Mouse (Mus musculus) induced T-regulatory cell, adult 2 months (primary cell): ENCODE data around the gene Rasgef1b.
A peak's percentile ranks its signal among the peaks of the same experiment; 100 is the strongest.

ENCODE experiments used
- DNase-seq: peaks from one replicate; pipeline ENCODE4 v3.0.0-alpha.2; 2012; ENCODE audit warnings: low read depth

Gene Rasgef1b

GRCm38 (mm10) chr5:99728649-99729212, at the start of gene Rasgef1b:
Gene Rasgef1b (minus strand): TSS chr5:99729065.
- DNase-seq: peak; percentile 4

GRCm38 (mm10) chr5:99775342-99775741, 46.5 kb upstream of the Rasgef1b start:
- no peak for DNase-seq

GRCm38 (mm10) chr5:99773265-99773664, 44.4 kb upstream of the Rasgef1b start:
- DNase-seq: no peak

GRCm38 (mm10) chr5:99764246-99764645, 35.4 kb upstream of the Rasgef1b start:
- no peak for DNase-seq

GRCm38 (mm10) chr5:99758859-99759258, 30.0 kb upstream of the Rasgef1b start:
- DNase-seq: no peak

GRCm38 (mm10) chr5:99753843-99754242, 25.0 kb upstream of the Rasgef1b start:
- DNase-seq: no peak

GRCm38 (mm10) chr5:99753368-99753767, 24.5 kb upstream of the Rasgef1b start:
- no peak for DNase-seq

GRCm38 (mm10) chr5:99752670-99753231, 23.9 kb upstream of the Rasgef1b start:
- no peak for DNase-seq

- no peak for DNase-seq
These were observed 19.6 kb upstream of the Rasgef1b start for GRCm38 (mm10) chr5:99748417-99748816.

GRCm38 (mm10) chr5:99746087-99746486, 17.2 kb upstream of the Rasgef1b start:
- DNase-seq: no peak

- DNase-seq: no peak
These were observed 14.0 kb upstream of the Rasgef1b start for GRCm38 (mm10) chr5:99742874-99743273.

- no peak for DNase-seq
These were observed 13.2 kb upstream of the Rasgef1b start for GRCm38 (mm10) chr5:99742056-99742455.

GRCm38 (mm10) chr5:99737937-99738727, 9.3 kb upstream of the Rasgef1b start:
- no peak for DNase-seq

GRCm38 (mm10) chr5:99729931-99730330, 1.1 kb upstream of the Rasgef1b start:
- DNase-seq: no peak

- DNase-seq: no peak
These were observed 557 bp upstream of the Rasgef1b start for GRCm38 (mm10) chr5:99729361-99729882.

- peak; percentile 9 for DNase-seq
These were observed 826 bp downstream of the Rasgef1b start for GRCm38 (mm10) chr5:99728027-99728451.

GRCm38 (mm10) chr5:99723941-99724340, 4.9 kb downstream of the Rasgef1b start:
- DNase-seq: no peak

GRCm38 (mm10) chr5:99722310-99722709, 6.6 kb downstream of the Rasgef1b start:
- no peak for DNase-seq

GRCm38 (mm10) chr5:99720554-99720953, 8.3 kb downstream of the Rasgef1b start:
- DNase-seq: no peak

- DNase-seq: no peak
These were observed 10.9 kb downstream of the Rasgef1b start for GRCm38 (mm10) chr5:99717917-99718316.

- no peak for DNase-seq
These were observed 13.6 kb downstream of the Rasgef1b start for GRCm38 (mm10) chr5:99715281-99715744.

GRCm38 (mm10) chr5:99711947-99712346, 16.9 kb downstream of the Rasgef1b start:
- no peak for DNase-seq

GRCm38 (mm10) chr5:99708706-99709105, 20.2 kb downstream of the Rasgef1b start:
- DNase-seq: peak; percentile 17
